Mouse (Mus musculus): ENCODE measurements at regions not wholly inside any gene's neighbourhood (a gene's known extent, or its start where the extent isn't known, plus 50 kb on each side); places are given as distances from the start of the nearest gene placed in this dataset.

DNA sequence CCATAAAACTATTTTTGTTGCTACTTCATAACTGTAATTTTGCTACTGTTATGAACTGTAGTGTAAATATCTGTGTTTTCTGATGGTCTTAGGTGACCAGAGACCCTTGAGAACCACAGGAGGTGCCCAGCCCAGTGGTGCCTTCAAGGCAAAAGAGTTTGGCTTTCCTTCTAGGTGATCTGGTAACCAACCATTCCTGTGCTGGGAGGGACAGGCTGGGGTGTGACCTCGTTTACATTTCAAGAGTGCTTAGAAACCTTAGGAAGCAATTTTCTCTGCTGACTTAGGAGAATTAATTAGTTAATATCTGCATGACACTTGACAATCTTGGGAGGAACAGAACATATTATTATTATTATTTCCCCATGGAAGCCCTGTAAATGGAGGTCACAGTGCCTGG is 111.1 kb upstream of the Hs3st2 start:
- WGBS: 55% methylated on average over 1 of the region's 1 CpGs
- Histone ChIP-seq H3K9me3 (replicated peaks) (no peaks in the 10 kb centered on the region), H3K4me2 (no peak overlapping the region), H3K27me3 (no peaks in the 10 kb centered on the region), H3K9ac (no peak overlapping the region), H3K4me3 (no peak overlapping the region), H3K27ac (no peak overlapping the region), H3K4me1 (no peaks in the 10 kb centered on the region), H3K36me3 (ENCODE audit: poor library complexity, severe bottlenecking) (no peaks in the 10 kb centered on the region)
- ATAC-seq: no peak

DNA sequence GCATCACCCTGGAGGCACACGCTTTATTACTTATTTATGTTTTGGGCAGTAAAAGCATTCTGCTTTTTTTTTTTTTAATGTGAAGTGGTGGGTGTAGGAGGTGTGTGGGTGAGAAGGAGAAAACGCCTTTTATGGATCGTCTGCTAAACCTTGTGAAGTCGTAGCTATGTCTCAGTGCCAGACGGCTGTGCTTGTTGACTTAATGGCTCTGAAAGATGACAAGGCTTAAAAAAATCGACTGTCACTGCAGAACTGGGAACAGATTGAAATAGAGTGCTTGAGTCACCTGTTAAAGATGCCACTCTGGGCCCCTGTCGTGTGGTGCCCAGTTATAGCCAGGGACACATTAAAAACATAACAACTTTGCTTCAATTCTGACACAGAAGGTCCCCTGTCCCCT is 109.5 kb upstream of the Hs3st2 start:
- H3K27ac ChIP-seq: no peak overlapping the region
- H3K4me3 ChIP-seq: no peak overlapping the region
- no peaks in the 10 kb centered on the region for H3K4me1 ChIP-seq
- H3K9me3 ChIP-seq (replicated peaks): no peaks in the 10 kb centered on the region
- H3K36me3 ChIP-seq (ENCODE audit: poor library complexity, severe bottlenecking): no peaks in the 10 kb centered on the region
- H3K27me3 ChIP-seq: no peaks in the 10 kb centered on the region
- WGBS: 81% methylated on average over 7 of the region's 7 CpGs
- no peak overlapping the region for H3K4me2 ChIP-seq
- H3K9ac ChIP-seq: no peak overlapping the region
- no peak for ATAC-seq

DNA sequence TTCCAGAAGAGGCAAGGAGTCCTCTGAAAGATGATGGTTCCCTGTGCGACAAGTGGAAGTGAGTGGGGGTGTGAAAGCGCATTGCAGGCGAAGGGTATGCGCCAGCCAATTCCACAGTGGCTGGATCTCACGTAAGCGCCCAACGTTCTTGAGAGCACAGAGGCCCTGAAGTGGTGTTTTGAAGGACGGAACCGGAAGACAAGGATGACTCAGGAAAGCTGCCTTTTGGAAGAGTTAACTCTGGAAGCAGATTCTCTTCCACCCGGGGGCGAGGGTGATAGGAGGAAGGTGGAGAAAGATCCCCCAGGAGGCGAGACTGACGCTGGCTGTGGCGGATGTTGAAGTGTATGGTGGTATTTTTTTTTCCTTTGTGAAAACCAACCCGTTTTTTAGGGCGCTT is 101.9 kb upstream of the Hs3st2 start:
- WGBS: 90% methylated on average over 16 of the region's 16 CpGs
- no peaks in the 10 kb centered on the region for H3K4me1 ChIP-seq
- H3K27me3 ChIP-seq: no peaks in the 10 kb centered on the region
- no peak overlapping the region for H3K27ac ChIP-seq
- no peak for ATAC-seq
- no peaks in the 10 kb centered on the region; the same call in 1 of the 2 replicates for H3K9me3 ChIP-seq (replicated peaks)
- H3K4me2 ChIP-seq: no peak overlapping the region
- no peak overlapping the region for H3K9ac ChIP-seq
- no peaks in the 10 kb centered on the region for H3K36me3 ChIP-seq (ENCODE audit: poor library complexity, severe bottlenecking)
- H3K4me3 ChIP-seq: no peak overlapping the region

DNA sequence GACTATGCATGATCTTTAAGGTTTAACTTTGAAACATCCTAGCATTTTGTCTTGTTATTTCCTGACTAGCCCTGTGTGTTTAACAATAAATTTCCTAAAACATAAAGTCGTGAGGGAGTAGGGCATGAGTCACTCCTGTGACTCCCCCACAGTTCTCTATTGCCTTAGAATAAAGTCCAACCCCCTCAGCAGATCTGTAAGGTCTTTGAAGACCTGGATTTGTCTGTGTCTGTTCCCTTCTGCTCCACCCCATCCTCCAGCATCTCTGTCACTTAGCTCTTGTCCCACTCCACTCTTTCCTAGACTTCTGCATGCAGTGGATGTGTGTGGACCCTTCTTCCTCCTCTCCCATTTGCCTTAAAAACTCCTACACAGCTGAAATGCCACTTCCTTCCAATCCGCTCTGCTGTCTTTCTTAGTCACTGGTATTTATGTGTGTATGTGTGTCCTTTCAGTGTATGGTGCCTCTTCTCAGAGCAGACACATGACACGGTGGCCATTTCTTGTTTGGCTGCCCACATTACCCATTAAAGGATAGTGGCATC is 95.4 kb upstream of the Hs3st2 start:
- H3K4me1 ChIP-seq: no peaks in the 10 kb centered on the region
- no peak overlapping the region for H3K9ac ChIP-seq
- no peaks in the 10 kb centered on the region for H3K36me3 ChIP-seq (ENCODE audit: poor library complexity, severe bottlenecking)
- no peak overlapping the region for H3K4me3 ChIP-seq
- H3K9me3 ChIP-seq (replicated peaks): no peaks in the 10 kb centered on the region; the same call in 1 of the 2 replicates
- H3K27me3 ChIP-seq: no peaks in the 10 kb centered on the region
- no peak overlapping the region for H3K27ac ChIP-seq
- no peak overlapping the region for H3K4me2 ChIP-seq
- WGBS: 81% methylated on average over 3 of the region's 3 CpGs
- ATAC-seq: no peak

DNA sequence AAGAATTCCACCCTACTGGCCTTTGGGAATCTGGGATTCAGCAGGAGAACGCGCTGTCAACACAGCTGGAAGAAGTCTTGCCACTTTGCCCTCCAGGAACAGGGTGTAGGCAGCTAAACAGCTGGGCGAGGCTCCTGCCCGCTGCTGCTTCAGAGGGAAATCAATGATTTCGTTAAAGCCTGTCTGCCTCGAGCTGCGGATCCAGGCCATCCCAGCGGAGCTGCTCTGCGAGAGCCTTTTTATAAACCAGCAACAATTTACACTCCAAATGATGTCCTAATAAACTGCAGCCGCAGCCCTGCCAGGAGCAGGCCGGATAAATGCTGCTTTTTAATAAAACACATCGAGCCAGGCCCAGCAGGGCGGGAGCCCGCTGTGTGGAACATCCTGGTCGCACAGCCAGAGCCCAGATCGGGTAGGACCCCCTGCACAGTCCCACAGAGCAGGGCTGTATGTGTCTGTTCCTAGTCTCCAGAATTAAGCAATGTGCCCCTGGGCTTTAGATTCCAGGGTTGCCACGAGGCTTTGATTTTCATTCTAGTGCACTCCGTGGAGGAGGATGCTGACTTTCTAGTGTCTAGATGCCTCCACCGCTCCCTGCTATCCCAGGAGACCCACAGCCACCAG is 78.6 kb upstream of the Hs3st2 start:
- H3K4me3 ChIP-seq: no peak overlapping the region; the same call in 1 of the 2 replicates
- H3K9me3 ChIP-seq (replicated peaks): no peaks in the 10 kb centered on the region
- peaks cover 22% of the 10 kb centered on the region for H3K27me3 ChIP-seq
- no peak overlapping the region for H3K27ac ChIP-seq
- 7% methylated on average over 19 of the region's 19 CpGs for WGBS
- no peaks in the 10 kb centered on the region for H3K36me3 ChIP-seq (ENCODE audit: poor library complexity, severe bottlenecking)
- ATAC-seq: no peak
- 0 out of 2 replicates have a peak, but pooled peaks cover 5% of the 10 kb centered on the region for H3K4me1 ChIP-seq
- H3K9ac ChIP-seq: 0 out of 2 replicates have a peak overlapping the region, but pooled peaks have one; percentile 9
- peak overlapping the region; percentile 42 for H3K4me2 ChIP-seq

- no peak overlapping the region for H3K27ac ChIP-seq
- no peak overlapping the region for H3K4me2 ChIP-seq
- 0 out of 2 replicates have a peak, but pooled peaks cover 5% of the 10 kb centered on the region for H3K4me1 ChIP-seq
- 86% methylated on average over 4 of the region's 4 CpGs for WGBS
- no peak overlapping the region for H3K4me3 ChIP-seq
- H3K9ac ChIP-seq: no peak overlapping the region
- H3K27me3 ChIP-seq: peaks cover 29% of the 10 kb centered on the region
- no peak for ATAC-seq
- H3K9me3 ChIP-seq (replicated peaks): no peaks in the 10 kb centered on the region
- no peaks in the 10 kb centered on the region for H3K36me3 ChIP-seq (ENCODE audit: poor library complexity, severe bottlenecking)
Observed at GRCm38 (mm10) chr7:121314521-121314920, 77.1 kb upstream of the Hs3st2 start.

DNA sequence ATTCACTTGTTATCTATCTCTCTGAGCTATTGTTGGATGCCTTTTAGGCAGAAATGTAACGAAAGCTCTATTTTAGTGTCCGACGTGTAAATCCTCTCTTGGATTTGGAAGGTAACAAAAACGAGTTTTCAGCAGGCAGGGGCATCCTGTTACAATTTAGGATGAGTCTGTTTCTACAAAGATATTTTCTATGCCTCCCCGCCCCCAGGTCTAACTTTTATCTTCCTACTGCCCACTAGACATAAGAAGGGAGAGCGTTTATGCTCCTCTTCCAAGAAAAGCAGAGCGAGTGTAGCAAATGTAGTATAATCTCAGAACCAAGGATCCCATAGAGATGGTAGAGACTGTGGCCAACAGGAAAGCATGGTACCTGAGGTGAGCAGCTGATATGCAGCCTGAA is 62.4 kb upstream of the Hs3st2 start:
- Histone ChIP-seq H3K9ac (no peak overlapping the region), H3K27me3 (peaks cover 82% of the 10 kb centered on the region), H3K4me2 (no peak overlapping the region), H3K4me1 (no peaks in the 10 kb centered on the region), H3K27ac (no peak overlapping the region), H3K4me3 (no peak overlapping the region), H3K9me3 (replicated peaks) (no peaks in the 10 kb centered on the region), H3K36me3 (ENCODE audit: poor library complexity, severe bottlenecking) (no peaks in the 10 kb centered on the region)
- no peak for ATAC-seq
- 84% methylated on average over 7 of the region's 7 CpGs for WGBS

DNA sequence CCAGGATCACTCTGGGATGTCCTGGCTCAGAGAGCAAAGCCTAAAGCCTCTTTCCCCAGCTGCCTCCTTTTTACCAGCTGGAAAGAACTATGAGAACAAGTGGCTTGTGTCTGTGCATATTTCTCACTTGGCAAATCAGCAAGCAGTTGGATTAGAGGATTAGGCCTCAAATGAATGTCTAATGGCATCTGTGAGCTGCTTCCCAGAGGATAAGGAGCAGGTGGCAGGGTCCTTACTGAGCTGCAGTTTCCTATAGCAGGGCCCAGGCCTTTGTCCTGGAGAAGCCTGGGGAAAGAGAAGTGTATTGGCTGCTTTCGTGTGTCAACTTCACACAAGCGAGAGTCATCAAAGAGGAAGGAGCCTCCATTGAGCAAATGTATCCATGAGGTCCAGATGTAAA is 59.1 kb upstream of the Hs3st2 start:
- peaks cover 78% of the 10 kb centered on the region for H3K27me3 ChIP-seq
- no peak overlapping the region for H3K9ac ChIP-seq
- H3K4me2 ChIP-seq: no peak overlapping the region
- 18% methylated on average over 2 of the region's 2 CpGs for WGBS
- H3K9me3 ChIP-seq (replicated peaks): no peaks in the 10 kb centered on the region
- H3K4me1 ChIP-seq: no peaks in the 10 kb centered on the region
- H3K36me3 ChIP-seq (ENCODE audit: poor library complexity, severe bottlenecking): no peaks in the 10 kb centered on the region
- H3K4me3 ChIP-seq: no peak overlapping the region
- ATAC-seq: no peak
- no peak overlapping the region for H3K27ac ChIP-seq

- no peaks in the 10 kb centered on the region for H3K36me3 ChIP-seq (ENCODE audit: poor library complexity, severe bottlenecking)
- H3K9ac ChIP-seq: no peak overlapping the region
- H3K27ac ChIP-seq: no peak overlapping the region
- H3K4me1 ChIP-seq: no peaks in the 10 kb centered on the region
- H3K4me2 ChIP-seq: no peak overlapping the region
- 47% methylated on average over 9 of the region's 9 CpGs for WGBS
- H3K4me3 ChIP-seq: no peak overlapping the region
- ATAC-seq: peak; percentile 53; the same call in 1 of the 2 replicates
- H3K9me3 ChIP-seq (replicated peaks): no peaks in the 10 kb centered on the region
- peaks cover 78% of the 10 kb centered on the region for H3K27me3 ChIP-seq
Observed at GRCm38 (mm10) chr7:121335390-121336109, 56.1 kb upstream of the Hs3st2 start.

DNA sequence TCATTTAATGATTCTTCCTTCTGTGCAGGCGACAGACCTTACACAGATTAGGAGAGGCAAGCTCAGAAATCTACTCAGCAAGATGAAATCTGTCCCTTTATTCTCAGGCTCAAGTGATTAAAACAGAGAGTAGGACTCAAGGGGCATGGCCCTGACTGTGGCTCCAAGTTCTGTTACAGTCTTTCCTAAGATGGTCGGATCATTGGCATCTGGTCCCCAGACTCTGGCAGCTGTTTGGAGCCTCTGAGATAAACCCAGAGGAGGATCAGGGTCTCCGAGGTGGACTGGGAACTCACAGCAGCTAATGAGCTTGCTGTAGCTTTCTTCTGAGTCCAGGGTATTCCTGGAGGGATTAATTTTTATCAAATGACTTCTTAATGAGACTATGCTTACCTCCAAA is 51.7 kb upstream of the Hs3st2 start:
- no peaks in the 10 kb centered on the region for H3K36me3 ChIP-seq (ENCODE audit: poor library complexity, severe bottlenecking)
- no peak overlapping the region for H3K9ac ChIP-seq
- H3K27me3 ChIP-seq: peaks cover 76% of the 10 kb centered on the region
- no peaks in the 10 kb centered on the region for H3K9me3 ChIP-seq (replicated peaks)
- H3K27ac ChIP-seq: no peak overlapping the region
- no peak overlapping the region for H3K4me3 ChIP-seq
- WGBS: 54% methylated on average over 3 of the region's 3 CpGs
- H3K4me2 ChIP-seq: no peak overlapping the region
- no peaks in the 10 kb centered on the region for H3K4me1 ChIP-seq
- no peak for ATAC-seq
